Mouse (Mus musculus) thymus, postnatal 10 days (tissue): ENCODE results near the gene Abcc10.

Experiments
- DNase-seq, 2 experiments: peaks; one replicate each; pipeline ENCODE4 v3.0.0; 2021; ENCODE audit warnings: low spot score in 2 of 2

Gene Abcc10

DNA sequence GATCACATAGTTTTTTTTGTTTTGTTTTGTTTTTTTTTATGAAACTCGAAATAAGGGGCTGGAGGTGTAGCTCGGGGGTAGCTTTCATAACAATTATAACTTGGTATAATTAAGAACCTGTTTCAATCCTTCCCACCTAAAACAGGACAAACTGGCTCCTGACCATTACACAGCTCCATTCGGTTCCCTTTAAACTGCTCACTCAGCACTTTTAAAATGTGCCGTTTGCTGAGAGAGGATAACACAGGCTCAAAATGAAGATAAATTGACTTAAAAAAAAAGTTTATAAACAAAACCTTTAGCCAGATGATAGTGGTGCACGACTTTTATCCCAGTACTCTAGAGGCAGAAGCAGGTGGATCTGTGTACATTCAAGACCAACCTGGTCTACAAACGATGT is 42.7 kb downstream of the Abcc10 start:
- DNase-seq, result no peak

GRCm38 (mm10) chr17:46284653-46285052 is 43.5 kb downstream of the Abcc10 start:
- no peak for DNase-seq

DNA sequence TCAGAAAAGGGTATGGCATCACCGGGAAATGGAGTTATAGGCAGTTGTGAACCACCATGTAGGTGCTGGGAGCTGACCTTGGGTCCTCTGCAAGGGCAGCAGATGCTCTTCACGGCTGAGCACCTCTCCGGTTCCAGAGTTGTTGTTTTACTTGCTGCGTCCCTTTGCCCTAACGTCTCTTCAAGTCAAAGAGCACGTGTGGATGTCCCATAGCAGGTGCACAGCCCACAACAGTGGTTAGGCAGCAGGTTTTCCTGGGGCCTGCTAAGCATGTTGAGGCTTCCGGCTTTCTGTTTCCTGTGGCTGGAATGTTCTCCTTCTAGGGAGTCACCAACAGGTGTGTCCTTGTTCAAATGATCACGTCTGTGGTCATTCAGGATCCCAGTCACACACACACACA is 44.2 kb downstream of the Abcc10 start:
- DNase-seq, result peak in 1 of 2 experiments; percentile 22

DNA sequence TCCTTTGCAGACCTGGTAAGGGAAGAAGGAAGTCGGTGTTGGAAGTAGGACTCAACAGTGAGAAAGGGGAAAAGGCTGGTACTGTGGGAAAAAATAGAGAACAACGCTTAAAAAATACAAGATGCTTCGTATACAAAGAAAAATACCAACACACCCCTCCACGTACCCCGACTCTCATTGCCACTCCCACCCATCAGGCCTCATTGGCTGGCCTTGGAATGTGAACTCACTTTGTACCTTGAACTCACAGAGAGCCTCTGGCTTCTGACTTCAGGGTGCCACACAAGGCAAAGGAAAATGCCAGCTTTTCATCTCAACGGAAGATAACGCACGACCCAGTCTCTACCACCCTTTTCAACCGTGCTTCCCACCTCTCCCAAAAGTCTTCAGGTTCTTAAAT is 45.0 kb downstream of the Abcc10 start:
- no peak for DNase-seq

DNA sequence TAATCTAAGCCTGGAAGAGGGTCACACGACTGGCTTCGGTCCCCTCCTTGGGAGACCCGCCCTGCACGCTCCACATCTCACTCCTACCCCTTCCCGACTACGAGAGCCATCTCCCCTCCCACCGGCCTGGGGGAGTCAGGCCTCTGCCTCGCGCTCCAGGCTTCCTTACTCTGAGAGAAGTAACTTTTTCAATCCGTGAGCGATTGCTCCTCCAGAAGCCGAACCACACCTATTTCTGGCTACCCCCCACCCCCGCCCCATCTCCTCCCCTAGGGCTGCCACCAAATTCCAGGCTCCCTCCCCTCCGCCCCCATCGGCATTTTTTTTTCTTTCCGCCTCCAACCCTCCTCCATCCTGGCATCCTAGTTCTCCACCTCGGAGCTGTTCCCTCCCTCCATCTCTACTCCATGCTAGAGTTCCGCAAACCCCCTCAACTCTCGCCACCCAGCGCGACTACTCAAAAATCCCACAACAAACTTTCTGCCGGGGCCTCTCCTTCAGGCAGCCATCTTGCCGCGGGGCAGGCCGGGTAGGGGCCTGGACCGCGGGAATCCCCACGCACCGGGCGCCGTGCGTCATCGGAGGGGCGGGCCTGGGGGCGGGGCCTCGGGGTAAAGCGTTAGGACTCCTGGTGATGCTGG is 45.5 kb downstream of the Abcc10 start, which contains the start of gene Tjap1:
Tjap1 (minus strand) TSS at position 544 of the 641 bp plus-strand sequence.
- peak; percentile 69 to 78 for DNase-seq

DNA sequence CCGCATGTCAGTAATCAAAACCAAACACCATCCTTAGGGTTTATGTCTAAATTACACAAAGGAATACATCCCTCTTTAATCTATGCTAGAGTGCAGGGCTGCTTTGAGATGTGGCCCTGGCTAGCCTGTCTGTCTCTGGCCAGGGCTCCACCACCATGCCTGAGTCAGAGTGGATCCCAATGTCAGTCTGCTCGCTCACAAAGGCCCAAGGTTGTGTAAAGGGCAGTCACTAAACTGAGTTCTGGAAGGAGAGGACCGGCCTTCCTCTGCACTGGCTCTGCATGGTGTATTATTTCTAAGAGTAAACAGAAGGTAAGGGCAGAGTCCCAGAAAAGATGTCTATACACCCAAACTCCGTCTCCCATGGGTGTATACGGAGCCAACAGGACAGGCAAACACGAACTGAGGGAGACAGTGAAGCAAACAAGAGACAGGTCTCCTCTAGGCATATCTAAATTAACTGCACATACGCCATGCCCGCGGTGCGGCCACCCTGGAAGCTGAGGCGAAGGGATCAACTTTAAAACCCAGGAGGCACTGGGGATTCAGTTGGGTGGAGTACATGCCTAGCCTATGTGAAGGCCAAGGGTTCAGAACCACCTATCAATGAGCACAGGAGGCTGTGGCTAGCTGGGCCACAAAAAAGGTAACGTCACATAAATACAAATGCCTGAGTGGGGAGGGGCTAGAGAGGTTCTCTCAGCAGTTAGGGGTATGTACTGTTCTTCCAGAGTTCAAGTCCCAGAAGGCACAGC is 50.0 kb downstream of the Abcc10 start:
- no peak for DNase-seq

DNA sequence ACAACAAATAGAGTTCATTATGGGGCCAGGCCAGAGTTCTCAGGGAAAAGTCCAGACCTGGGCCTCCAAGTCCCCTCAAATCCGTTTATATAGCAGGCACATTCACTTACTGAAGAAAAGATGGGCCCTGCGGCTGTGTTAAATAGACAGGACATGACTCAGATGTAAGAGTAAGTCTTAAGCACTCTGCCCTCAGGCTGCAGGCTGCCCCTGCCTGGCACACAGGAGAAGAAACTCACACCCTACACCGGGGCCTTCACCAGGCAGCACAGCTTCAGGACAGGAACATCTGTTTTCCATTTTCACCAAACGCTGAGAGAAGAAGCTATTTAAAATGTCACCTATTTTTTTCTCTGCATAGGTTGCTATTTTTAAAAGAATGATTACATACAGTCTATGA is 50.6 kb downstream of the Abcc10 start:
- no peak for DNase-seq

DNA sequence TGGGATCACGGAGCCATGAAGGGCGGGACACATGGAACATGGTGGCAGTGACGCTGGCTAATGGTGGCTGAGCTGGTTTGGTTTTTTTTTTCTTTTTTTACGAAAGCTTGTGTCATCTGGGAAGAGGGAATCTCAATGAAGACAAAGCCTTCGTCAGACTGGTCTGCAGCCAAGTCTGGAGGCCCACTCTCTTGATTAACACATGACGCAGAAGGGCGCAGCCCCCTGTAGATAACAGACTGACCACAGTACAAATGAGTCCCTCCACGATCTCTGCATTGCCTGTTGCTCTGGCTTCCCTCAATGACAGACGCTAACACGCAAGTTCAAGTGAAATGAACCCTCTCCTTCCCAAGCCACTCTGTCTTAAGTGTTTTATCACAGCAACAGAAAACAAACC is 52.6 kb downstream of the Abcc10 start:
- DNase-seq, result no peak

- no peak for DNase-seq
Observed at GRCm38 (mm10) chr17:46275034-46275433, 53.1 kb downstream of the Abcc10 start.

DNA sequence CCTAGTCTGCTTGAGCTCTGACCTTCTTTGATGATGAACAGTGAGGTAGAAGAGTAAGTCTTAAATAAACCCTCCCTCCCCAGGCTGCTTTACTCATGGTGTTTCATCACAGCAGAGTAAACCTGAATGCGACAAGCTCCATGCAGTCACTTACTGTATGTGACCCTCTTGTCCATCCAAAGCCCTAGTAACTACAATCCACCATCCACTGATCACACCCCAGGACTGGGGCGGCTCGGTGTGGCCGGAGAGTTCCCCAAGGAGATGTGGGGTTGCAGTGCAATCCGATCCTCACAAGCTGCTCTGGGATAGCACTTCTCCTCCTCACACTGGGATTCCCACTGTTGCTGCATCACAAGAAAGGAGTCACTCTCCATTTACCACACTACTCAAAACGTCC is 53.7 kb downstream of the Abcc10 start:
- no peak for DNase-seq

DNA sequence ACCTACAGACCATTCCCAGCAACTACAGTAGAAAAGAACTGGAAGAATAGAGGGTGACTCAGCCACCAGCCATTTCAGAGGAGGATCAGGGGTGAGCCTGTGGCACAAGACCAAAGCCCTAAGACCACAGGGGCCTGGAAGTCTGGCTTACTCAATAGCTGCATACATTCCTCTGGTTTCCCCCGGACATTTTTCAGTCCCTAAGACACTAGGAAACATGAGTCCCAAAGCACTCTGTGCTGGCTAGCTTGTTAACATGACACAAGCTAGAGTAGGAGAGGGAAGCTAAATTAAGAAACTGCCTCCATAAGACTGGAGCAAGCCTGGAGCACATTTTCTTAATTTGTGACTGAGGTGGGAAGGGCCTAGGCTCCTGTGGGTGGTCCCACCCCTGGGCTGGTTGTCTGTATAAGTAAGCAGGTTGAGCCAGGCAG is 54.3 kb downstream of the Abcc10 start:
- DNase-seq, result no peak

- no peak for DNase-seq
Observed at GRCm38 (mm10) chr17:46272675-46273074, 55.5 kb downstream of the Abcc10 start.

- no peak for DNase-seq
Observed at GRCm38 (mm10) chr17:46272058-46272457, 56.1 kb downstream of the Abcc10 start.

DNA sequence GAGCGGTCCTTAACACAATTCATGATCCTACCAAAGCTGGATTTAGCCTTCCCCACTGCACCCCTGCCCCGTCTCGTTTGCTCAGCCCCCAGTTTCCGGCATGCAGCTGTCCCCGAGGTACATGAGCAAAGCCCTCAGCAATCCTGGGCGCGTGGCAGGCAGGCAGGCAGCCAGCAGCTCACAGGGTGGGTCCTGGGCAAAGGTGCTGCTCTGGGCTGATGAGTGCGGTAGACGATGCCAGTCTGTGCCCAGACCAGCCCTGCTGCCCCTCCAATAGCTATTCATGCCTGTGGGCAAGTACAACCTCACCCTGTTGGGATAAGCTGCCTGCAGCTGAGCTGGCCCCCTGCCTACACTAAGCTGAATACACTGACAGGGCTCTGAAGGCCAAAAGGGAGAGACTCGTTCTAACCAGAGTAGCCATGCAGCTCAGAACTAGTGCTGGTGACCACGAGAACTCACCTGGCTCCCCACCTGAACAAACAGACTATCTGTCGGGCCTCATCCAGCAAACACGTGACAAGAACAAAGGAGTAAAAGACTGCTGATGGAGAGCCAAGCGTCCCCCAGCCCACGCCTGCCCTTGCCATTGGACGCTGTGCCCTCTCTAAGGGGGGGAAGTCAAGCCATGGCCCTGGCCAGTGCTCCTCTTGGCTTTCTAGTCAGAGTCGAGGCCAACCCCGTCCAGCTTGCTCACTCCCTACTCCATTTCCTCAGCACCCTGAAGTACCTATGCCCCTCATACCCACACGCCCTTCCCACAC is 58.2 kb downstream of the Abcc10 start:
- no peak for DNase-seq

GRCm38 (mm10) chr17:46268026-46268720 is 60.0 kb downstream of the Abcc10 start:
- DNase-seq, result no peak

- no peak for DNase-seq
Observed at GRCm38 (mm10) chr17:46267511-46267910, 60.6 kb downstream of the Abcc10 start.

DNA sequence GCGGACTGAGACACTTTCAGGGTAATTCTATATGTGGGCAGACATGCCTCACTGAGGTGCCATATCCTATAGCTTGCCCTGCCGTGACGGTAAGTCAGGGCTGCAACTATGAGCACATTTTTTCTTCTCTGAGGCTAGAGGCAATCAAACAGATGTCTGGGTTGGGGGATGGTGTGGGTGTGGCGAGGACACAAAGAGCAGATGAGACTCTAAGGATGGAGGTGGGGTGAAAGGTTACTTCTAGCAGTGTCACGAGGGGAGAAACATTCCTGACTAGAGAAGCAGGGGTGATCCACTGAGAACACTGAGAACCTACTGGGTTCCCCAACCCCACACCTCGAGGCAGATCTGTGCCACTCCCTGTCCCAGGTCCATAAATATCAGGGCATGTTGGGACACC is 61.2 kb downstream of the Abcc10 start:
- DNase-seq, result no peak

DNA sequence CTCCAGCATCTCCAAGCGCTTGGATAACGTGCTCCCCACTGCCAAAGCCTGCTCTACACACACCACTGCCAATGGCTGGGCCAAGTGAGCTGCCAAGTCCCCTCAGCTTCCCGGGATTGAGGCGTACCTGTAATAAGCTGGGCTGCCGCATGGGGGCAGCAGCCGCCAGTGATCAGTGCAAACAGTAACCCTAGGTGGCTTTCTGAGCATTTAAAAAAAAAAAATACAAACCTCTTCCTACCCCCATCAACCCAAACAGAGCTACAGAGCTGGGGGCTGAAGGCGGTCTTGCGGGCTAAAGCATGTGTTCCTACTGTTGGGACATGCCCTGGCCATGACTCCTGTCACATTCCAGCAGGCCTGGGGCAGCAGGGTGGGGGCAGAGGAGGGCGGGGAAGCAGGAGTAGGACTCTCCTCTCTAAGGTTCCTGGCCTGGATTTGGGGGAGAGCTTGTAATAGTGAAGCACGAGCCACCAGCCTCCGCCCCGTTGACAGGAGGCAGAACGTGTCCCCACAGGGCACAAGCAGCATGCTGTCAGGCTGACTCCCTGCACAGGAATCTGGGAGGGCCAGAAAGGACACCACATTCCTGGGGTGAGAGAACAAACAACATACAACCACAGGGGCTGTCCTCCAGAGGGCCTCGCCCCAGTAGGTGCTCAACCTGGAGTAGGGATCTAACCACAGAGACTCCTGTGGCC is 62.1 kb downstream of the Abcc10 start:
- peak; percentile 36 to 78 for DNase-seq

GRCm38 (mm10) chr17:46265502-46265901 is 62.6 kb downstream of the Abcc10 start:
- no peak for DNase-seq

GRCm38 (mm10) chr17:46262201-46262694 is 65.9 kb downstream of the Abcc10 start:
- no peak for DNase-seq

DNA sequence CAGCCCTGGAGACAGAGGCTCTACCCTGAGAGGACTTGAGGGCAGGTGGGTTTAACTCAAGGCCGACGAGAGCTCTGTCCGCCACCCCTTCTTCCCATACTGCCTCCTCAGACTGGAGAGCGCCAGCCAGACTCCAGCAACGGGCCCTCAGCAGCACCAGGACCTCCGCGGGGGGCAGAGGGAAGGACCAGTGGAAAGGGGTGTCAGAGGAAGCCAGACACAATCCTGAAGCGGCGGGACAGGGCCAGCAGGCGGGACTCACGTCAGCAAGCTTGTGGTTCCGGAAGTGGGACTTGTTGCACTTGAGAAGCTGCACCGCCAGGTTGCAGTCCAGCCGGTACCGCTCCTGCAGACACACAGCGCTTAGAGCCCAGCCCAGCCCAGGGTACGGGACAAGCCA is 68.5 kb downstream of the Abcc10 start:
- DNase-seq, result no peak
